Mouse (Mus musculus): ENCODE data around the gene Pafah1b1. TPM values are rescaled to one million over a fixed set of nuclear protein-coding genes. Genes with fewer than 3 reads are reported as not detected.

Pafah1b1 gene
- polyA plus RNA-seq, 1 experiment from 2014 or later = 45.8 TPM

DNA sequence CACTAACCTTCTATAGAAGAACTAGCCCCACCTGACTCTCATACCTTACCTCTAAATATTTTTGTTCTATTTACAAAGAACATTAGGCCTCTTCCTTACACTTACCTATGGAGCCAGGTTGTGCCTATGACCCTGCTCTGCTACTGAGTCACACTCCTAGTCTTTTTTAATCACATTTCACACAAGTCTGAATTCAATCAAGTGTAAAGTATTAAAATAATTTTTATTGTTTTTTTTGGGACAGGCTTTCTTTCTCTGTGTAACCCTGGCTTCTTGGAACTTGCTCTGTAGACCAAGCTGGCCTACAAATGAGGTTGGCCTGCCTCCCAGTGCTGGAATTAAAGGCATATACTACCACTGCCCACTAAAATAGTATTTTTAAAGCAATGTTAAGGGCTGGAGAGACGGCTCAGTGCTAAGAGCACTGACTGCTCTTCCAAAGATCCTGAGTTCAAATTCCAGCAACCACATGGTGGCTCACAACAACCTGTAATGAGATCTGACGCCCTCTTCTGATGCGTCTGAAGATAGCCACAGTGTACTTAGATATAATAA, 8.4 kb downstream of the Pafah1b1 start:
- Histone ChIP-seq H3K4me1 (replicated peaks) (peaks cover 47% of the 10 kb centered on the region), H3K4me2 (no peak overlapping the region), H3K4me3 (no peak overlapping the region), H3K36me3 (no peaks in the 10 kb centered on the region), H3K9ac (no peak overlapping the region), H3K27me3 (no peaks in the 10 kb centered on the region), H3K9me3 (no peaks in the 10 kb centered on the region), H3K27ac (replicated peaks) (no peak overlapping the region)
- WGBS = 90% methylated on average over 3 of the region's 3 CpGs
- no peak for ATAC-seq (ENCODE audit: low FRiP score, low read depth)

DNA sequence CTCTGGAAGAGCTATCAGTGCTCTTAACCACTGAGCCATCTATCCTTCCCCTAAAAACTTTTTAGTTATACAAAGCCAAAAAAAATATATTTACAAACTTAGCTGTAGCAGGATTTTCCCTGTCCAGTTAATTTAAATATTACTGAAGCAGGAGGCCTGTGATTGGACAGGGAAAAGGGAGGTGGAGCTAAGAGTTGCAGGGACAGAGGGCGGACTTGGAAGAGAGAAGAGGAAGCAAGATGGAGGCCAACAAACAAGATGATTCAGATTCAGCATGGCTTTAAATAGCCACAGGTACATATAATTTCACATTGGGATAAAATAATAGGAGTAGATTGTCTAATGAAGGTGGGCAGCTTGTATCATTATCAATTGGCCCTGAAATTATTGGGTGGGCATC, 13.8 kb downstream of the Pafah1b1 start:
- no peak overlapping the region for H3K4me3 ChIP-seq
- no peak overlapping the region for H3K4me2 ChIP-seq
- H3K9ac ChIP-seq = no peak overlapping the region
- H3K9me3 ChIP-seq = no peaks in the 10 kb centered on the region
- H3K36me3 ChIP-seq = no peaks in the 10 kb centered on the region
- 91% methylated on average over 1 of the region's 1 CpGs for WGBS
- H3K4me1 ChIP-seq (replicated peaks) = peaks cover 14% of the 10 kb centered on the region; the same call in 1 of the 2 replicates
- H3K27me3 ChIP-seq = no peaks in the 10 kb centered on the region
- H3K27ac ChIP-seq (replicated peaks) = no peak overlapping the region
- ATAC-seq (ENCODE audit: low FRiP score, low read depth) = no peak

DNA sequence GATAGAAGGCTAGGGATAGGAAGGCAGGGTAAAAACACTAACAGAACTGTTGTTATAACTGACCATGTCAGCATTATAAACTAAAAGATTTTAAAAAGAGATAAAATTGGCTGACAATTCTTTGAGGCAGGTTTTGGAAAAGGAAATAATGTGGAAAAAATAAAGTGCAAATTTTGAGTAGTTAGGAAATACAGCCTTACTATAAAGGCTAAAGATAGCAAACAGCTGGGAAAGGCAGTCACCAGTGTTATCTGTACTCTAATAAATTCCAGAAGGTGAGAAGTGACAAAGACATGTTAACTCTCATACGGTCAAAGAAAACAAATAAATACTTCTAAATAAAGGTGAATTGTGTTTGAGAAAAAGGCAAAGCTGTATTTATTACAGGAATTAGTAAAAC, 15.7 kb downstream of the Pafah1b1 start:
- Histone ChIP-seq H3K27ac (replicated peaks) (no peak overlapping the region), H3K4me3 (no peak overlapping the region), H3K4me2 (no peak overlapping the region), H3K36me3 (no peaks in the 10 kb centered on the region), H3K9ac (no peak overlapping the region), H3K9me3 (no peaks in the 10 kb centered on the region), H3K27me3 (no peaks in the 10 kb centered on the region), H3K4me1 (replicated peaks) (peaks cover 13% of the 10 kb centered on the region; the same call in 1 of the 2 replicates)
- 79% methylated on average over 1 of the region's 1 CpGs for WGBS
- no peak for ATAC-seq (ENCODE audit: low FRiP score, low read depth)

DNA sequence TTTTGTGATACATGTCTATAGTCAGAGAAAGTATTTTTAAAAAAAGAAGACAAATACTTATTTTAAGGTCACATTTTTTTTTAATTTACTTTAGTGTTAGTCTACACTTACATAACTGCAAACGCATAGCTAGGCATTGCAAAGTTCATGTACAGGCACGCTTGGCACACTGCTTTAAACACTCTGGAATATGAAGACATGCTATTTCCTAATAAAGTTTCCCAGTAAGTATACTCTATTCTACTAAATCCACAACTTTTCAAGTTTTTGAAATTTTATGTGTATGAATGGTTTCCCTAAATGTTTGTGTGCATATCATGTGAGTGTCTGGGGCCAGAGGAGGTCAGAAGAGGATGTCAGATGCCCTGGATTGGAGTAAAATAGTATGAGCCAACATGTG, 20.4 kb downstream of the Pafah1b1 start:
- Histone ChIP-seq H3K4me1 (replicated peaks) (peaks cover 5% of the 10 kb centered on the region), H3K9me3 (no peaks in the 10 kb centered on the region), H3K4me3 (no peak overlapping the region), H3K9ac (no peak overlapping the region), H3K27me3 (no peaks in the 10 kb centered on the region), H3K4me2 (no peak overlapping the region), H3K36me3 (0 out of 2 replicates have a peak, but pooled peaks cover 2% of the 10 kb centered on the region), H3K27ac (replicated peaks) (no peak overlapping the region)
- ATAC-seq (ENCODE audit: low FRiP score, low read depth) = no peak
- WGBS = 97% methylated on average over 2 of the region's 2 CpGs

DNA sequence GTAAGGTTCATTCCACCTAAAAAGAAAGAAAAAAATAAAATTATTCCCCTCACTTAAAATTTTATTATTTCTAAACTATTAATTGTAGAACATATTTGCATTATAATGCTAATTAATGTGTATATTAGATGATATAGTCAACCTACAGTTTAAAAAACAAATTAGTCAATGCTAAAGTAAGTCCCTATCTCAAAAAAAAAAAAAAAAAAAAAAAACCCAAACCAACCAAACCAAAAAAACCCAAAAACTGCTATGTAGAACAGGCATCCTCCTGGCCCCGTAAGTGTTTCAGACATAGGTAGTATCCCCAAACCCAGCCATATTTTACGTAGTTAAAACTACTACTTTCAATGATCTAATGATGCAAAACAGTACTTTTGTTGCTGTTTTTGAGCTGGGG, 25.0 kb downstream of the Pafah1b1 start:
- Histone ChIP-seq H3K27ac (replicated peaks) (no peak overlapping the region), H3K36me3 (peaks cover 17% of the 10 kb centered on the region), H3K9me3 (no peaks in the 10 kb centered on the region), H3K4me2 (no peak overlapping the region), H3K4me1 (replicated peaks) (peaks cover 5% of the 10 kb centered on the region; the same call in 1 of the 2 replicates), H3K9ac (no peak overlapping the region), H3K27me3 (no peaks in the 10 kb centered on the region), H3K4me3 (no peak overlapping the region)
- WGBS = 96% methylated on average over 2 of the region's 2 CpGs
- ATAC-seq (ENCODE audit: low FRiP score, low read depth) = no peak

DNA sequence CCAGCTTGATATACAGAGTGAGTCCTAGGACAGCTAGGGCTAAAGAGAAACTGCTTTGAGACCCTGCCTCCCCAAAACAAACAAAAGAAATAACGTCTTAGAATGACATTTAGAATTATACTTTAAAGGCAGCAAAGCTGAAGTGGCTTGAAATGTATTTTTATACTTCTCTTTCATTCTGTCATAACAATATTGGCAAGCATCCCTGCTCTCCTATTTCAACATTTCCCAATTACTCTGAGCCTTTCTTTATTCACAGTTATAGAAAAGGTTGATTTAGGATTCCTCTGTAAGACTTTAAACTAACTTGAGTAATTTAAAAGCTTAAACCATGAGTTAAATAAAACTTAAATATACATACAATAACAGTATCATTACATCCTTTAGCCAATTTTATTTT, 32.3 kb downstream of the Pafah1b1 start:
- no peaks in the 10 kb centered on the region for H3K4me1 ChIP-seq (replicated peaks)
- no peak for ATAC-seq (ENCODE audit: low FRiP score, low read depth)
- no peak overlapping the region for H3K27ac ChIP-seq (replicated peaks)
- no peaks in the 10 kb centered on the region for H3K9me3 ChIP-seq
- H3K36me3 ChIP-seq = peaks cover 26% of the 10 kb centered on the region
- H3K9ac ChIP-seq = no peak overlapping the region
- WGBS = 67% methylated on average over 1 of the region's 1 CpGs
- no peaks in the 10 kb centered on the region for H3K27me3 ChIP-seq
- H3K4me2 ChIP-seq = no peak overlapping the region
- no peak overlapping the region for H3K4me3 ChIP-seq

DNA sequence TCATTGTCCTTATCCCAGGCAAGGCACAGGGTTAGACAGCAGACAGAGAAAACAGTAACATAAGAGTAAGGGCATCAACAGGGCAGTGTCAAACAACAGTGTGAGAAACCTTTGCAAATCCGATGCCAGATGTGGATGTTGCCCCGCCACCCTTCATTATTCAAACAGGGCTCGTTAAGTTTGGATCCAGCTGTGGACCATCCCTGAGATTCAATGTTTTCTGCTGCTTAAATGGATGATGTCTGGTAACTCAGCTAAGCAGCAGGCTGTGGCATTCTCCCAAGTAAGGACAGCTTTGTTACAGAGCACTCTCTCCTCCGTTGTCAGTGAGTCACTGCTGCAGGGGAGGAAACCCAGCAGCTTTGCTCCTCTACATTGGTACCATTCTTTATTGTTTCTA, 49.3 kb downstream of the Pafah1b1 start:
- Histone ChIP-seq H3K4me1 (replicated peaks) (no peaks in the 10 kb centered on the region), H3K4me2 (no peak overlapping the region), H3K27ac (replicated peaks) (no peak overlapping the region), H3K9ac (no peak overlapping the region), H3K9me3 (no peaks in the 10 kb centered on the region), H3K4me3 (no peak overlapping the region), H3K27me3 (no peaks in the 10 kb centered on the region), H3K36me3 (peaks cover 59% of the 10 kb centered on the region)
- 77% methylated on average over 4 of the region's 4 CpGs for WGBS
- ATAC-seq (ENCODE audit: low FRiP score, low read depth) = no peak

DNA sequence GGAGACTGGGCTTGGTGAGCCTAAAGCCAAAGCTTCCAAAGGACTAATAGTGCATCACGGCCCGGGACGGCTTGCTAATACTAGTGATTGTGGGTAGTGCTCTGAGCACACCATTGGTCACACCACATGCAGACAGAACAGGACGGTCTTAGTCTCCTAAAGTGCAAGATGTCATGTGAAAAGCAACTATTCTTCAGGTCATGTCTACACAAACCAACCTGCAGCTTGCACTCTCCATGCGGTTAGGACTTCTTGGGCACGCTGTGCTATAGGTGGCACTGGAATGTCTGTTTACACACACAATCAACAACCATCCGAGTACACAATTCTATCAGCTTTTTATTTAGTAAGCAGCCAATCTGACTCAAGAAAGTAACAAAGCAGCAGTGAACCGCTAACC, 49.8 kb downstream of the Pafah1b1 start:
- H3K27ac ChIP-seq (replicated peaks) = no peak overlapping the region
- no peak overlapping the region for H3K9ac ChIP-seq
- H3K4me3 ChIP-seq = no peak overlapping the region
- no peaks in the 10 kb centered on the region for H3K9me3 ChIP-seq
- peaks cover 57% of the 10 kb centered on the region for H3K36me3 ChIP-seq
- ATAC-seq (ENCODE audit: low FRiP score, low read depth) = no peak
- H3K4me1 ChIP-seq (replicated peaks) = no peaks in the 10 kb centered on the region
- no peak overlapping the region for H3K4me2 ChIP-seq
- H3K27me3 ChIP-seq = no peaks in the 10 kb centered on the region
- 96% methylated on average over 8 of the region's 8 CpGs for WGBS

DNA sequence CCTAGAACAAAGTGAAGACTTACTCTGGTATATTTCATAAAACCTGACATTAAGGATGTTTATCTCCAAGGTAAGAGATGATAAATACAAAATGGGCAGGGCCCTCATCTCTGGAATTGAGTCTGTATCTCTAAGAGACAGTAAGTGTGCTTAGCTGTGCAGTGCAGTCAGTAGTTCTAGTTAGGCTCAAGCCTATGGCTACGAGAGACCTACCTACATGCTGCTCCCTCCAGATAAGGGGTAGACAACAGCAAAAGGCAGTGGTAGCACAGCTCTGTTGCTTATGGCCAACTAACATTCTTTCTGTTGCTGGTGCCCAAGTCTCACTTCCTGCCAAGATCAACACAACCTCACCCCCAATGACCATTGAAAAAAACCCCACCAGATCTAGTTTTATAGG, 50.9 kb downstream of the Pafah1b1 start:
- Histone ChIP-seq H3K9me3 (no peaks in the 10 kb centered on the region), H3K4me1 (replicated peaks) (no peaks in the 10 kb centered on the region), H3K4me3 (no peak overlapping the region), H3K9ac (no peak overlapping the region), H3K27ac (replicated peaks) (no peak overlapping the region), H3K27me3 (no peaks in the 10 kb centered on the region), H3K4me2 (no peak overlapping the region), H3K36me3 (peaks cover 56% of the 10 kb centered on the region)
- WGBS = 88% methylated on average over 1 of the region's 1 CpGs
- no peak for ATAC-seq (ENCODE audit: low FRiP score, low read depth)

DNA sequence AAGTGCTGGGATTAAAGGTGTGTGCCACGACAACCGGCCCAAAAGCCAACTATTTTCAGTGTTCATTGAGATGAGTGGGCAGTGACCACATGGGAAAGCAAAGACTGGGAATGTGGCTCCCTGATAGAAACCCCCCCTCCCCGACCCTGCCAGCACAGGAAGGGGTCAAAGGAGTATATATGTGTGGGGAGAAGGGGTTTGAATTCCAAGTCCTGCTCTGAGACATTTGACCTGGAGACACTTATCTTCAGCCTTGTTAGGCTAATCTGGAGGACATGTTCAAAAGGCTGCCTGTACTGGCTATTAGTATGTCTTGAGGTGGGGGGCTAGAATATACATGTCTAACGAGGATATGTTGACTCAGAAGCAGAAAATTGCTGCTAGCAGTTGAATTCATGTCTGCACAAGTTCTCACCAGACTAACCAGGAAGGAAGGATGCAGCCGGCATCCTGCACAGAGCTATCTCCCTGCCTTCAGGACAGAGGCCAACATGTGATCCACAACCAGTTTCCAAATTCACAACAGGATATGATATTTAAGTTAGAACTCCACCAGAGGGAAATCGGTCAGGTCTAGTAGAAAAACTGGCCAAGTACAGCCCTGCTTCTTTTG, 51.5 kb downstream of the Pafah1b1 start:
- Histone ChIP-seq H3K4me2 (no peak overlapping the region), H3K27ac (replicated peaks) (no peak overlapping the region), H3K36me3 (peaks cover 55% of the 10 kb centered on the region), H3K9me3 (no peaks in the 10 kb centered on the region), H3K4me3 (no peak overlapping the region), H3K9ac (no peak overlapping the region), H3K4me1 (replicated peaks) (no peaks in the 10 kb centered on the region), H3K27me3 (no peaks in the 10 kb centered on the region)
- ATAC-seq (ENCODE audit: low FRiP score, low read depth) = no peak
- 90% methylated on average over 6 of the region's 6 CpGs for WGBS

DNA sequence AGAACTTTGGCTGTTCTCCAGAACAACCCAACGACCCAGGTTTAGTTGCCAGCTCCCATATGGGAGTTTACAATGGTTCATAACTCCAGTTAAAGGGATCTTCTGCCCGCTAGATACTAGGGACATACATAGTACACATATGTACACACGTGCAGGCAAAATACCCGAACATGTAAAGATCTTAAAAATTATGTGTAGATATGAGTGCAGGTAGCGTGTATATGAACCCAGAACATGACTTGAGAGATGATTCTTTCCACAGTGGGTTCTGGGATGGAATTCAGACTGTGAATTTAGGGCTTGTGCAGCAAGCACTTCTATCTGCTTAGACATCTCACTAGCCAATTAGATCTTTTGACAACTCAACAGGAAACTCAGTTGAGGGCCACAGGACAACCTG, 52.6 kb downstream of the Pafah1b1 start:
- ATAC-seq (ENCODE audit: low FRiP score, low read depth) = no peak
- Histone ChIP-seq H3K4me2 (no peak overlapping the region), H3K4me3 (no peak overlapping the region), H3K27ac (replicated peaks) (no peak overlapping the region), H3K9ac (no peak overlapping the region), H3K27me3 (no peaks in the 10 kb centered on the region), H3K4me1 (replicated peaks) (no peaks in the 10 kb centered on the region), H3K36me3 (peaks cover 55% of the 10 kb centered on the region), H3K9me3 (no peaks in the 10 kb centered on the region)
- 89% methylated on average over 5 of the region's 5 CpGs for WGBS

DNA sequence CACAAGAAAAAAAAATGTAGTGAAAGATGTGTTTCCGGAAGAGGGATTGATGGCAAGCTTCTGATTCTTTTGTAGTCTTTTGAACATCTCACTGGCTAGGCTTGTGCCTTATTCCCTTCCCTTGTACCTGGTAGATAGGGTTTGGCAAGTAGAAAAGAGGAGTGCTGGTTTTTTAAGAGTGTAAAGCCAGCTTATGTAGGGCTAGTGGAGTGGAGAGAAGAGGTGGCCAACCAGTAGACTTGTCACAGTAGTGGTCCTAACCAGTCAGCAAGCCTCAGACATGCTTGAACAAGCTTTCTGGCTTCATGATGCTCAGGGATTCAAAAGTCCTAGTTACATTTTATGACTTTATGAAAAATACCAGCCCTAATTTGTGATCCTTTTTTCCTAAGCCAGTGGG, 53.5 kb downstream of the Pafah1b1 start:
- H3K4me1 ChIP-seq (replicated peaks) = no peaks in the 10 kb centered on the region
- no peak overlapping the region for H3K4me2 ChIP-seq
- no peak overlapping the region for H3K27ac ChIP-seq (replicated peaks)
- no peak overlapping the region for H3K4me3 ChIP-seq
- ATAC-seq (ENCODE audit: low FRiP score, low read depth) = no peak
- no peak overlapping the region for H3K9ac ChIP-seq
- H3K9me3 ChIP-seq = no peaks in the 10 kb centered on the region
- no peaks in the 10 kb centered on the region for H3K27me3 ChIP-seq
- 83% methylated on average over 1 of the region's 1 CpGs for WGBS
- H3K36me3 ChIP-seq = peaks cover 56% of the 10 kb centered on the region

DNA sequence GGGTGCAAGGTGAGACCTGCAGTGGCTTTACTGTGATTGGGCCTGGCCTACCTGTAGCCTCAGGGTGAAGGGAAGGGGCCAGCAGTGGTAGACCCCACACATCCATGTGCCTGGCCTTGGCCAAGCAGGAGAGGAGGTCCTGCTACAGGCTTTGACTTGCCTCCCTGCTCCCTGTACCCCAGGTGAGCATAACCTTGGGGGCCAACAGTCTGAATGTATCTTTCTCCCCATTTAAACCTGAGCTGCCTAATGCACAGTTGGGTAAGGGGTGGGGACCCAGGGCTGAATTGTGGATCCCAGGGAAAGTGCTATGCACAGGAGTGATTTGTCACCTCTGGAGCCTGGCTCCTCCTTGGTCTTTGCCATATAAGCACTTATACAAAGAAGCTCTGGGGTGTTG, 54.3 kb downstream of the Pafah1b1 start:
- peaks cover 56% of the 10 kb centered on the region for H3K36me3 ChIP-seq
- ATAC-seq (ENCODE audit: low FRiP score, low read depth) = no peak
- H3K27me3 ChIP-seq = no peaks in the 10 kb centered on the region
- no peaks in the 10 kb centered on the region for H3K9me3 ChIP-seq
- H3K27ac ChIP-seq (replicated peaks) = no peak overlapping the region; the same call in 1 of the 2 replicates
- H3K4me2 ChIP-seq = no peak overlapping the region
- no peak overlapping the region for H3K9ac ChIP-seq
- no peaks in the 10 kb centered on the region for H3K4me1 ChIP-seq (replicated peaks)
- no peak overlapping the region for H3K4me3 ChIP-seq

All from hindbrain, embryonic 15.5 days (tissue).